Mouse (Mus musculus): ENCODE measurements at regions not wholly inside any gene's neighbourhood (a gene's known extent, or its start where the extent isn't known, plus 50 kb on each side); places are given as distances from the start of the nearest gene placed in this dataset.

DNA sequence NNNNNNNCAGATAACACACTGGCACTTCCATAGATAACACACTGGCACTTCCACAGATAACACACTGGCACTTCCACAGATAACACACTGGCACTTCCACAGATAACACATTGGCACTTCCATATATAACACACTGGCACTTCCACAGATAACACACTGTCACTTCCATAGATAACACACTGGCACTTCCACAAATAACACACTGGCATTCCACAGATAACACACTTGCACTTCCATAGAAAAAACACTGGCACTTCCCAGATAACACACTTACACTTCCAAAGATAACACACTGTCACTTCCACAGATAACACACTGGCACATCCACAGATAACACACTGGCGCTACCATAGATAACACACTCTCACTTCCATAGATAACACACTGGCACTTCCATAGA lies 105.7 kb upstream of the Afdn start:
- in situ Hi-C loops (cut with MboI, MseI): loop anchor here (5.0 kb wide), 1 partner anchor 62 kb away; no protein-coding TSS in a partner anchor

DNA sequence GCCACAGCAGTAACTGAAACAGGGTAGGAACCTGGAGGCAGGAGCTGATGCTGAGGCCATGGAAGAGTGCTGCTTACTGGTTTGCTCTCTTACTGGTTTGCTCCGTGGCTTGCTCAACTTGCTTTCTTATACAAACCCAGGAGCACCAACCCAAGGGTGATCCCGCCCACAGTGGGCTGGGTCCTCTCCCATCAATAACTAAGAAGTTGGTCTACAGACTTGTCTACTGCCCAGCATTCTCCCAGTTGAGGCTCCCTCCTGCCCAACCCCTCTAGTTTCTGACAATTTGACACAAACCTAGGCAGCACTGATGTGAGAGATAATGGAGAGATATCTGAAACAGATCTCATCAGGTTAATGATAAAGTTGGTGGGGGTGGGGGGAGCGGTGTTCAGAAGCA lies 104.3 kb upstream of the Afdn start:
- in situ Hi-C loops (cut with MboI, MseI): no loop called here

- in situ Hi-C loops (cut with MboI, MseI): no loop called here
Measured at GRCm38 (mm10) chr17:13656485-13657181, 103.7 kb upstream of the Afdn start.

DNA sequence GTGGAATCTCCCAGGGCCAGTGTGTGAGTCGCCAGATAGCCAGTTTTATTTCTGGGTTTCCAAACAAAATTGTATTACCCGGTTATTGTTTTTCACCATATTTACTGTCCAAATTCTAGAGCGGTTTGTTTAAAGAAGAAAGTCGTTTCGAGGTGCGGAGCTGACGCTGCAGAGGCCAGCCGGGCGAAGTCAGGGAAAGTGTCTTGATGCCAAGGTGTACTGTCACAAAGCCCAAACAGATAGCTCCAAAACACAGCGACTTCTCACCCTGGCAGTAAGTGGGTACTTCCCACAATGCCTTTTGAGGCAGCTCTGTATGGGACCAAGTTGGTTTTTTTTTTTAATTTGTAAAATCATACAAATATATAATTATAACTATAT lies 103.2 kb upstream of the Afdn start:
- in situ Hi-C loops (cut with MboI, MseI): no loop called here

DNA sequence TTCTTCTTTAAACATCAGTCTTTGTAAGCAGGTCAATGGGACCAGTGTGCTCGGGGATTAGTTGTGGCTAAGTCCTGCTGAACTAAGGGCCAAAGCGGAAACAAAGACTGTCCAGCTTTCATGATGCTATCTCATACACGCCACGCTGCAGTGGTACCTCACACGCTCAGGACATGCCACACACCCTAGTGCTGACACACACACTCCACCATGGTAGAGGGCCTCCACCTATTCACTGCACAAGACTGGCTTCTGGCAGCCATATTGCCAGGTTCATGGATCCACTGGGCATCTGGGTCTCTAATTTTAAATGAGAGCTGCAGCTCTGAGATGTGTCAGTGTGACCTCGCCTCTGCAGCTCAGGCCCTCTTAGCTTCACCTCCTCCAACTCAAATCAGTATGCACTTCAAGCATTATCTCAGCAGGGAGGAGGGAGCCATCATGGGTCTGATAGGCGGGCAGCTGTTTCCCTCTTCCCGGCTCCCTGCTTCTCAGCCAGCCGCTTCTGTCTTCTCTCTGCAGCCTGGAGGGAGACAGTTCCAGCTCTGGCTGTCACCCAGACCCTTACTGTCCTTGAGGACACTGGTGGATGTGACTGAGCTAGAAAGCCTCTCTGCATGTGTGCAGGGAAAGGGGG lies 102.6 kb upstream of the Afdn start:
- in situ Hi-C loops (cut with MboI, MseI): no loop called here

DNA sequence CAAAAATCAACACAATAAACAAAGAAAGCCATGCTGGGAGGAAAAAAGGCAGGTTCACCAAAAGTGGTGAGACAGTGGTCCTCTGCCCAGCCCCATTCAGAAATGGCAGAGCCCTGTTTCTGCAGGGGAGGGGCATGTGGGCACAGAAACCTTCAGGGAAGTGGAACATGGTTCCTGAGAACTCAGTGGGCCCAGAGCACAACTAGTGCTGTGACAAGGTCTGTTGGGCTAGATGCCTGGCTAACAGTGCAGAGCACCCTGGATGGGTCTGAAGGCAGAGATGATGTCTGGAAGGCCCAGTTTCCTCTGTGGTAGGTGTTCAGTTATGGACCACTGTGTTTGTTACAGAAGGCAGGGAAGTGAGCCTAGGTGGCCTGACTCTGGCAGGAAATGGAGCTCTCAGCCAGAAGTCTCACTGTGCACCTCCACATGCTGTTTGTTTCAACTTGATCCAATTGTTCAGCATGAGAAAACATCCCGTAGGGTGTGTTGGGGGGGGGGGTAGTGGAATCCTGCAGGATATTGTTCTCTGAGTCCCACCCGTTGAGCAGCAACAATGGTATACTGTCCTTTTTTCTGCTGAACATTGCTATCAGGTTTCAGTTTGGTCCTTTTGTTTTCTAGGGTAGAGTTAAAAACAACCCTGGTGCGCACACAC lies 101.9 kb upstream of the Afdn start:
- in situ Hi-C loops (cut with MboI, MseI): no loop called here

- in situ Hi-C loops (cut with MboI, MseI): no loop called here
Measured at GRCm38 (mm10) chr17:13659103-13659502, 101.2 kb upstream of the Afdn start.

GRCm38 (mm10) chr17:13659943-13660342 lies 100.4 kb upstream of the Afdn start:
- in situ Hi-C loops (cut with MboI, MseI): no loop called here

DNA sequence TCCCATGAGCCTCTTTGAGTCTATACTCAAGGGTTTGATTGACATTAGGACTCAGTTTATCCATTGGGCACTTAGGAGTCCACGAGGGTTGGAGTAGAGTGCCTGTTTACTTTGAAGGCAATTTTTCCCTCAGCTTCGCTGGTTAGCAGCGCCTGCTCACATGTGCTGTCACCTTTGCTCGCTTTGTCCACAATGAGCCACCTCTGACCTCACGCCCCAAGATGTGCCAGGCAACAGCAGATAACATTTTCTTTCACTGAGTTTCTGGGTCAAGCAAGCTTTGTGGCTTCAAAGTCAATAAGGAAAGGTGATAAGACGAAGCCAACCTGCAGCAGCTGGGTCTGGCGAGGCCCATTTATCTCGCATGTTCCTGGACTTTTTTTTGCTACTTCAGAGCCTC lies 99.3 kb upstream of the Afdn start:
- in situ Hi-C loops (cut with MboI, MseI): no loop called here

- in situ Hi-C loops (cut with MboI, MseI): no loop called here
Measured at GRCm38 (mm10) chr17:13662152-13662551, 98.2 kb upstream of the Afdn start.
